Mouse (Mus musculus) thymus, postnatal 14 days (tissue): ENCODE data around the gene Dph3.
A peak's percentile ranks its signal among the peaks of the same experiment; 100 is the strongest.
"Not testable (repeated sequence)": the region's sequence is repeated elsewhere in the genome, so short reads cannot be mapped to it uniquely, and the experiment has no call there.

ENCODE experiments used
- DNase-seq: peaks from one replicate; pipeline ENCODE4 v3.0.0; 2021

Gene Dph3

GRCm38 (mm10) chr14:32085486-32086201 lies at the start of gene Dph3:
Gene Dph3 (minus strand): TSS chr14:32085729.
- peak; percentile 96 for DNase-seq

GRCm38 (mm10) chr14:32134293-32134692 lies 48.8 kb upstream of the Dph3 start:
- DNase-seq = no peak

DNA sequence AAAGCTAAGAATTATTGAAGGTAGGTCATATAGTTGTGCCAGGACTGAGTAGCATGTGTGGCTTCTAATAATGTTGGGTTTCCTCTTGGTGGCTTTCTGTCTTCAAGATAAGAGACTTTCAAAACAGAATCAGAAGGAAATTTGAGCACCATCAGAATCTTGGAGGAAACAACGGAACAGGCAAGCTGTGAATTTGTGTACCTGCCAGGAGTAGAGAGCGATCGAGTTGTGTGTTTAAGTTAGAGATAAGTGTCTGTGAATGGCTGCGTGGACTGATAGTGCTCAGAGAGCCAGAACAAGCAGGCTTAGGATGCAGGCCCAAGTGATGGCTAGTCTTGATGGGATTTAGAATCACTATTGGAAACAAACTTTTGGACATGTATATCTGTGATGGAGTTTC lies 46.3 kb upstream of the Dph3 start:
- no peak for DNase-seq

- no peak for DNase-seq
Measured at GRCm38 (mm10) chr14:32128409-32128808, 42.9 kb upstream of the Dph3 start.

GRCm38 (mm10) chr14:32125256-32125655 lies 39.7 kb upstream of the Dph3 start:
- not testable (repeated sequence) for DNase-seq

DNA sequence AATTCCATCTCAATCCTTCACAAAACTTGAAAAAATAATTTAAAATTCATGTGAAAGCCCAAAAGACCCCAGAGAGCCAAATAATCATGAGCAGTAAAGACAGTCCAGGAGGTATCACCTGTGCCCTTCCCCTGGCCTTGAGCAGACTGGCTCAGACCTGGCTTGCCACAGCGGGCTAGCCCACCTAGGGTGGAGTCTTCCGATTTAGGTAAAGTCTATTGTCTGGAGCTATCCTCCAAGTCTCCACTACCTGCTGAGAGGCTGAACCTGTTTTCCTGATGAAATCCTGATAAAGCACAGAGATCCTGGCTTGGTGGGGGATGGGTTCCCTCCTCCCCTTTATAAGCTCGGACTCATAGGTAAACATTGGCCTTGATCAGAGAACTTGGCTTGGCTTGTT lies 38.7 kb upstream of the Dph3 start:
- DNase-seq = no peak

GRCm38 (mm10) chr14:32121920-32122315 lies 36.4 kb upstream of the Dph3 start:
- peak; percentile 50 for DNase-seq

DNA sequence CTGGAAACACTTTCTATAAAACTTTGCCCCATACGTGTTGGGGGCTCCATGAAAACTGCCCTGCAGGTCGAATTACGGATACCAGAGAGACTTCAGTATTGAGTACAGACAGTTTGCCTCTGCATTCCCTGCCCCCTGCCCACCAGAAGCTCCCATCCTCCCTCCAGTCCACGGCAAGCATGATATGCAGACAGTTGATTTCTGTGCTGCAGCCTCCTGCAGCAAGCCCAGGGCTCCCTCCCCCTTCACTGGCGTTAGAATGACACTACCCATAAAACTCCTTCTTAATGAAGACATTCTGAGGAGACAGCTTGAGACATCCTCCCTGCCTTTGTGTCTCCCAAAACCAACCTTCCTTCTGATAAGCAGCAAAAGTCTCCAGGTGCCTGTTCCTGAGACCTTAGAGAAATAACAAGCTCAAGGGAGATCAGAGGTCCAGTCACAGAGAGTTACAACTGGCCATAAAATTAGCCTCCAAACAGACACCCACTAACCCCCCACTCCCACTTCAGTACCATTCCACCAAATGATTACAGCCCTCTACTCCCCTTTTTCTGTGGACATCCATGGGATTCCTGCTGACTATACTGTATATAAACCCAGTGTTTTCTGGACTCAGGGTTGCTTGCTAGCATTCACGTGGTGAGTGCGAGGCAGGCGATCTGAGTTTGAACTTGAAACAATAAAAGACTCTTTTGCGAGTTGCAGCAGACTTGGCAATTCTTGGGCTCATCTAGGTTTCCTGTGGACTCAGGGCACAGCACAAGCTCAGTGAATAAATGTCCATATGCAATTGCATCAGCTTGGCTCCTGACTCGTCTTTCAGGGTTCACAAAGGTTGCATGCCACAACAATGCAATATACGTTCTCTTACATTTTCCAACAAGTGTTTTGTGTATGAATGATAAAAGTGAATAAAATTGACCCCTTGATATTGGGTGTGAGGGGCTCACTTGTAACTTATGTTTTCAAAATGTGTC lies 35.7 kb upstream of the Dph3 start:
- no peak for DNase-seq

DNA sequence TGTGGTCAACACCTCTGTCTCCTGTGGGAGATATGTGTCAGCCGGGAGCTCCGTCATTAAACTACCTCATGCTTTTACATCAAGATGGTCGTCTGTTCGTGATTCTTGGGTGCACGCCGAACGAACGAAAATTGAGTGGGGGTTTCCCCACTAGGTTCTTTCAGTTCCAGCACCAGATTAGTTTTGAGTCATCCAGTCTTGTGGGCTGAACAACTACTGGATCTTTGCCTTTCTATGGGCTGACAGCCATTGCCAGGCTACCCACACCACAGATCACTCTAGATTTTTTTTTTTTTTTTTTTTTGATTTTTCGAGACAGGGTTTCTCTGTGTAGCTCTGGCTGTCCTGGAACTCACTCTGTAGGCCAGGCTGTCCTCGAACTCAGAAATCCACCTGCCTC lies 26.6 kb upstream of the Dph3 start:
- DNase-seq = not testable (repeated sequence)

DNA sequence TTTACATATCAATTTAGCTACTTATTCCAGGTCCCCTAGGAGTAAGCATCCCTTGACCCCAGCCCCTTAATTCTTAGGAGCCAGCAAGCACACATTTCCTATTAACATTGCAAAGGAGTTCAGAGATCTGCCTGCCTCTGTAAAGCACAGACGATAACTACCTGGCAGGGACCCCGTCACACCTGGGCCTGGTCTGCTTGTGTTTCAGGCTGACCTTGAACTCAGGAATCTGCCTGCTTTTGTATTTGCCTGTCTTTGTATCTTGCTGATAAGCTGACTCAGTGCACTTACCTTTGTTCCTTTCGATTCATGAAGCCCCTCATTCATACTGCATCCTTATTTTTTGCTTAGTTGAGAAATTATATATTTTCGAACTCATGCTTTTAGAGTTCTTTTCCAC lies 21.4 kb upstream of the Dph3 start:
- no peak for DNase-seq

- DNase-seq = no peak
Measured at GRCm38 (mm10) chr14:32105663-32106062, 20.1 kb upstream of the Dph3 start.

DNA sequence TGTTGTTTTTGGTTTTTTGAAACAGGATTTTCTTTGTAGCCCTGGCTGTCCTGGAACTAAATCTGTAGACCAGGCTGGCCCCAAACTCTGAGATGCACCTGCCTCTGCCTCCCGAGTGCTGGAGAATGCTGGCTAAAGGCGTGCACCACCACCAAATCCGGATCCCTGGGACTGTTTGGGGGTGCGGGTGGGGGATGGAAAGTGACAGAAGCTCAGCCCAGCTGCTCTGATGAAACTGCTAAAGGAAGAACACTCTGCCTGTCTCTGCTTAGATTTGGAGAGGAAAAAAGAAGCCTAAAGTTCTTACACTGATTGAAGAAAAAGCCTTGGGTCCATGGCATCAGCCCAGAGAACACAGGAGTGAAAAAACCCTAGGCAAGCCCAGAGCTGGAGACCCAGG lies 18.0 kb upstream of the Dph3 start:
- no peak for DNase-seq

- DNase-seq = no peak
Measured at GRCm38 (mm10) chr14:32098951-32099350, 13.4 kb upstream of the Dph3 start.

DNA sequence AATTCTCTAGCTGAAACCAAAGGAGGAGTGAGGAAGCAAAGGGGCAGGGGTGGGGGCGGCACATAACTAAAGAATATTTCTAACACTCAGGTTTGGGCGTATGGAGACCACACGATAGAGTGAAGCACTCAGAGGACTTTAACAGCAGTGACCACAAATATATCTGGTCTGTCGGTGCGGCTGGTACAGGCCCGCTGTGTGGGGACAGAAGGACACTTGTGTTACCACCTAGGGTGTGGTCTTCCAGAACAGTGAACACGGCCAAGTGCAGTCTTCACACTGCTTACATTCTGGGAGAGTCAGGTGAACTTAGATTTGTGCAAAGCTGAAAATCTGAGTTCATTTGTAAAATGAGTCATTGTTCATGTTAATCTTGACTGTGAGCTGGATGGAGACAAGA lies 12.2 kb upstream of the Dph3 start:
- no peak for DNase-seq

DNA sequence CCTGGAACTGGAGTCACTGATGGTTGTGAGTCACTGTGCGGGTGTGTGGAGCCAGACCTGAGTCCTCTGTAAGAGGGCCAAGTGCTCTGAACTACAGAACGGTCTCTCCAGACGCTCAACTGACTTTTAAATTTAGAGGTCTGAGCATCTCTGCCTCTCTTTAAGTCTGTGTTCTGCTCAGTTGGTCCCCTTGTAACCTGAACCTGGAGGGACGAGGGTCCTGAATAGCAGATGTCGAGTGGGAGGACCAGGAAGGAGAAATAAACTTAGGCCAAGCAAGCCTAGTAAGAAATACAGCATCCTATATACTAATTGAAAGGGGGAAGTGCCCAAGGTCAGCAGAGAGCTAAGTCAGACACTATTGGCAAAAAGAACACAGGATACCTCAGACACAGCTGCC lies 11.2 kb upstream of the Dph3 start:
- DNase-seq = no peak

DNA sequence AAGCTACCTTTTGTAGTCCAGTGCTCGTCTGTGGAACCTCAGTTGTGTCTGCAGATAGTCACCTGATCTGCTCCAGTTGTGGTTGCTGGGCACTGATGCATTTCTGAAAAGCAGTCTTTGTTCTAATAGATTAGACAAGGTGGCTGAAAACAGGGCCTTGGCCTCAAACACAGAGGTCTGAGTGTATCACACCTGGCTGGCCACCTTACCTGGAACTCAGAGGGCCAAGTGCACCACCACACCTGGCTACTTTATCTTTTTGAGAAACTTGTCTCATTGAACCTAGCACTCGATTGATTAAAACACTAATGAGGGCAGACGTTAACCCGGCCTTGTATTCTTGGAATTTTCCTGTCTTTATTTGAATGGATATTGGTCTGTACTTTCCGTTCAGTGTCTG lies 10.1 kb upstream of the Dph3 start:
- DNase-seq = no peak

DNA sequence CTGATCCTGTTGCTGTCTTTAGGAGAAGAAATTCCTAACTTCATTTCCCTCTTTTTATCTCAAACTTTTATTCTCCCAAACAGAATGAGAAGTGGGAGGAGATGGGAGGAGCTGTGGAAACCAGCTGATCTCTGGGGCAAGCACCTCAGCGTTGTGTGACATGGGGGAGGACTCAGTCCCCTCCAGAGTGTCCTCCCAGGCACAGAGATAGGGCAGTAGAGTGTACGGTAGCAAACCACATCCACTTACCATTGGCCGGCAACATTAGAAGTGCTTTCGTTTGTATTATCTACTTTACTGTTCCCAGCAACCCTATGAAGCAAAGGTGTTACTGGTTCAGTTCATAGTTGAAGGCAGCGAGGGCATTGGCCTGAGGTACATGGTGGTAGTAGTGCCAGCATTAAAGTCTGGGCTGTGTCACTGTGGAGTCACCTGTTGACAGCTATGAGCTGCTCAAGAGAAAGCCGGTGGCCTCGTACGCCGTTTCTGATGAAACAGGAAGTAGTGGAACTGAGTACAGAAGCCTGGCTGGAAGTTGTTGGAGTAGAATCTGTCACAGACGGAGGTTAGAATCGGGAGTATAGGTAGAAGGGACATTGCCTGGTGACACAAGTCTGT lies 8.1 kb upstream of the Dph3 start:
- peak; percentile 14 for DNase-seq

- no peak for DNase-seq
Measured at GRCm38 (mm10) chr14:32093018-32093417, 7.5 kb upstream of the Dph3 start.

DNA sequence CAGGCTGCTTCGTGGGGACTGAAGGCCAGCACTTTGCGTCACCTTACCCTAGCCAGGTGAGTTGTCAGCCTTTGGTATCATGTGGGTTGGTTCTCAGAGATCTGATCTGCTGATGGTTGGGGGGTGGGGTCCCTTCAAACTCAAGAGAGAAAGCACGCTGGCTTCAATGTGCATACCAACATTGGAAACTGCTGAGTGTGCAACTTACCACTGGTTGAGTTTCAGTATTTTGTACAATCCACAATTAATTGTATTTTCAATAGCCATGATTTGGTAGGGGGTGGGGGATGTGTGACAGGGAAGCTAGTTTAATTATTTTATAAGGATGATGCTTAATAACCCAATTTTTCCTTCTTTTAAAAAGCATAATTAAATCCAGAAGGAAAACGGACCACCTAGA lies 6.2 kb upstream of the Dph3 start:
- DNase-seq = no peak

DNA sequence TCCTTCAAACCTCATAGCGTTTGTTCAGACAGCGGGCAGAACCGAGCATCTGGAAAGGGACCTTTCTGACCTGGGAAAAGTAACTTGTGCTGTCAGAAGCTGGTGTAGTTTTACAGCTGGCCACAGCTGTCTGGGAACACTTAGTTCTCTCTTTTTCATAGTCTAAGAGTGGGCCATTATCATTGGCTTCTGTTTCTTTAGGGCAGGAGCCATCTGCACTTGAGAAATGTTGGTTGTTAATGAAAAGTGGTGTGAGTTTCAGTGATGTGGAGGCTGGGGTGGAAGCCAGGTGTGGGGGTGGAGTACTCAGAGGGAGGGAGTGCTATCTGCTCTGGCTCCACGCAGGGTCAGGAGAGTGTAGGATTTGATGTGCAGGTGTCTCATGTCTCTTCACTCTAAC lies 5.6 kb upstream of the Dph3 start:
- DNase-seq = no peak

DNA sequence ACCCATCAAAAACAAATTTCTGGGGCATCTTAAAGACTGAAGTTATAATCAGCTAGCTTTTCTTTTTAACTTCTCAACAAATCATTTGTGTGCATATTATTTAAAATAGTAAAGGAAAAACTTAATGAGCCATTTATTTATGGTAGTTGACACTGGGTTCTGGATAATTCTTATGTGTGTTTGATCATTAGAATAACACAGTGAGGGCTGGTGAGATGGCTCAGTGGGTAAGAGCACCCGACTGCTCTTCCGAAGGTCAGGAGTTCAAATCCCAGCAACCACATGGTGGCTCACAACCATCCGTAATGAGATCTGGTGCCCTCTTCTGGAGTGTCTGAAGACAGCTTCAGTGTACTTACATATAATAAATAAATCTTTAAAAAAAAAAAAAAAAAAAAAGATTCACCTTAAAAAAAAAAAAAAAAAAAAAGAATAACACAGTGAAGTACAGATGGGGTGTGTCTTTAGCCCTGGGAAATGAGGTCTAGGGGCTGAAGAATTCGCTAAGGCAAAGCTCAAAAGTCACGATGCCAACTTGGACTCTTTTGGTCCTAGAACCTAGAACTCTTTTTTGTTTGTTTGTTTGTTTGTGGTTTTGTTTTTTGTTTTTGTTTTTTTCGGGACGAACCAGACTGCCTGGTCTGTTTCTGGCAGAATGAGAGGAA lies 2.2 kb upstream of the Dph3 start:
- DNase-seq = not testable (repeated sequence)

- DNase-seq = no peak
Measured at GRCm38 (mm10) chr14:32086226-32086625, 697 bp upstream of the Dph3 start.
